Mouse (Mus musculus) frontal cortex, adult (tissue): ENCODE results near the gene Gpr146.

ENCODE experiments used
- ATAC-seq: cut with Nextera tagmentation; 2 replicates; pipeline ENCODE4 v1.9.2; 2017; ENCODE audit warnings: mild to moderate bottlenecking, moderate library complexity, mixed read lengths; ENCODE audit not compliant: low TSS enrichment

Gene Gpr146

DNA sequence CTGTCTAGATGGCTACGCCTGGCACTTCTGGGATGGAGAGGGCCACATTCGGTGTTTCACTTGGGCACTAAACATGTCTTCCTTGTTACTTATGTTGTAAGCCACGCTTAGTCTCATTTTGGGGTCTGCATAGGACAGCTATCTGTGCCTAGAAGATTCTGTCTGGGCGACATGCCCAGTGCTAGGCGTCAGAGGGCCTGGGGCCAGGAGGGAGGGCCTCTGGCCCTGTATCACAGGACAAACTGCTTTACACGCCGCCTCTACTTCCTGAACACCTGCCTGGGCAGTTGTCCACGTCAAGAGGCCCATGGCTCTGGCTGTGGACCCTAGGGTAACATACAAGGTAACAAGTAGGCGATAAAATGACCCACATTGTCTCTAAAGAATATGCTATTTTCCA is 50.5 kb downstream of the Gpr146 start:
- no peak for ATAC-seq

DNA sequence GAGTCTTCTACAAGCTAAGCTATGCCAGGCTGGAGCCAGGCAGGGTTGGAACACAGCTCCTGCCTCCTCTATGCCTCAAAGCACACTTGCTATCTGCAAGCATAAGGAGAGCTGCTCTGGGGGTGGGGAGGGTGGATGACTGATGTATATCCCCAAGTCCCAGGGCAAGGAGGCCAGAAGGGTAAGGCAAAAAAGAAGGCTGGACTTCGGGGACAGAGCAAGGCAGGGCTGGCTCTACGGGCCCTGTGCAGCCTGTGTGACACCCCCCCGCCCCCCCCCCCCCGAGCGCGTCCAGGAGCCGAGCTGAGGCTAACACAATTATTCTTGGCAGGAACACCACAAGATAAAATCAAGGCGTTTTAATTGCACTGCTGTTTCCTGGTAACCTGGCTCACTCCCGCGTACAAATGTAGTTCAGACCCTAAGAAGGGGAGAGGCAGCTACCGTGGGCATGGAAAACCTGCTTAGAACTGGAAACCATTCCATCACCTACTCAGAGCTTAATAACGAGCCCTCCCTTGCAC is 52.4 kb downstream of the Gpr146 start:
- peak; percentile 58 for ATAC-seq

DNA sequence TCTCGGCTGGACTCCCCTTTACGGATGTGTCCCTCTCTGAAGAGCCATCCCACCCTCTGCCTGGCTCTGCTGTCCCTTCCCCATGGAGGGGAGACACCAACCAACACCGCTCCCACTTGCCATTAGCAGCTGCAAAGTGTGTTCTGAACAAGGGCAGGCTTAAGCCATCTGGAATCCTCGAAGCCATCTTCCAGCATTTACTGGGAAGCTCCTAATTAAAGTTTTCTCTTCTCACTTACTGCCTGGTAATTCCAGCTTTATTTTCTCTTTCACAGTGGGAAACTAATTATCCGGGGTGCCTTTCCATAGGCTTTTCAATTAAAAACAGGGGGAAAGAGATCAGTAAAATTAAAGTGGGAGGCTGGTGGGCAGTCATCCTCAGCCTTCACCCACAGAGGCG is 54.8 kb downstream of the Gpr146 start:
- ATAC-seq = no peak

DNA sequence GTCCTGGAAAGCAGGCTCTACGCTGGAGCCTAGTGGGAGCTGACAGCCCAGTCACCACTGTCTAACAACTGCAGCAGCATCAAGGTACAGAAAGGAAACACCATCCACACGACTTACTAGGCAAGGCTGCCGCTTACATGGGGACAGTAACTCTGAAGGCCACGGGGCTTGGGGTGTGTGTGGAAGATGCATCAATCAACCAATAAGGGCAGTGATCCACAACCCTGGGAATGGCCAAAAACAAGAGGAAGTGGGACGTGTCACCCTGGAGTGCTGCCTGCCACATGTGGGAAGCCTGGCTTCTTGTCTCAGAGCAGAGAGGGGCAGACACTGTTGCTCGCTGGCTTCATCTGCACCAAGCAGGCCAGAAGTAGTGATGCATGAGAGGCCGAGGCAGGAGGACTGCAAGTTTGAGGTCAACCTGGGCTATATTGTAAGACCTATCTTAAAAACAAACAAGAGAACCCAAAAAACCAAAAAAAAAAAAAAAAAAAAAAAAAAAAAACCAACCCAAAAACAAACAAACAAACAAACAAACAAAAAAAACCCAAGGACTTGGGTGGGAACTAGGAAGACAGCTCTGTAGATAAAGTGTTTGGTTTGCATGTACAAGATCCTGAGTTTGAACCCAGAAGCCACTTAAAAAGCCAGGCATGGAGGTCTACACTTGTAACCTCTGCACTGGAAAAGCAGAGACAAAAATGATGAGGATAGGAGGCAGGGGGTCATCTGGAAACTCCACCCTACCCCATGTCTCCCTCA is 55.4 kb downstream of the Gpr146 start:
- ATAC-seq = no peak

DNA sequence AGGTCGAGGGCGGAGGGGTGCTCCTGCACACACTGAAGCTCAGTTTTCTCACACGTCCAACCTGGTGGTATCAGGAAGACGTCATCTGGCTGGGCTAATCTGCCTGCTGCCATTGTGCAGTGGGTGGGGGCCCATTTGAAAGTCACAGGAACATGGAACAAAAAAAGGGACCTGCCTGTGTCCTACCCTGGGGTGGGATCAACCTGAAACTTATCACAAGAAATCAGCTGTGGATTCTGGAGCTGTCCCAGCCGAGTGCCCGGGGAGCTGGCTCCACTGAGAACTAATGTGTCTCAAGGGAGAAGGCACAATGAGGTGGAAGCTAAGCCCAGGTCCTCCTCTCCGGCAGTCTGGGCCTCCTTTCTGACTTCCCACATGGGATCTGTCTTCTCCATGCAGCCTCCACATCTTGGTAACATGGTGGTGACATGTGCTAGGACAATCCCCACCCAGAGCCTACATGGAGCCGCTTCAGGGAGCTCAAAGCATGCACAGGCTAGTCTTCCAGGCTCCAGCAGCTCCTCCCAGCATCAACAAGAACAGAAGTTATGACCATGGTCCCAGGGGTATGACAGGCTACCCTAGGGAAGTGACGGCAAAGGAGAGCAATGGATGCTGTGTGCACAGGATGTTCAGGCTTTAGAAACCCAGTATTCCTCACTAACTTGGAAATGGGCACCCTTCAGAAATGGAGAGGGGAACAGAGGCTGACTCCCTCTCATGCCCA is 56.5 kb downstream of the Gpr146 start:
- ATAC-seq = no peak

DNA sequence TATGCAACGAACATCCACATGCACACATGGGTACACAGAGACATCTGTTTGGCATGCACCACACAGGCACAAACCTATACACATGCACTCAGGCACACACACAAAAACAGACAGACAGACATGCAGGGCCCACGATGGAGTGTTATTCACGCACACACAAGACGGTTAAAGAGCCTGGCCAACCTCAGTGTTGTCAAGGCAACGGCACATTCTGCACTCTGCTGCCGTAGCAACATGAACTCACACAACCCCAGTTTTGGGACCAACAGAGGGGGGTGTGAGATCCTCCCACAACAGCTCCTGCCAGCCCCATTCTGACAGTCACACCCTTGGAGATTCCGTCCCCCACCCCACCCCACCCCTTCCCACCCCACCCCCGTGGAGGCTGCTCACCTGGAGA is 57.4 kb downstream of the Gpr146 start:
- ATAC-seq = peak; percentile 60

DNA sequence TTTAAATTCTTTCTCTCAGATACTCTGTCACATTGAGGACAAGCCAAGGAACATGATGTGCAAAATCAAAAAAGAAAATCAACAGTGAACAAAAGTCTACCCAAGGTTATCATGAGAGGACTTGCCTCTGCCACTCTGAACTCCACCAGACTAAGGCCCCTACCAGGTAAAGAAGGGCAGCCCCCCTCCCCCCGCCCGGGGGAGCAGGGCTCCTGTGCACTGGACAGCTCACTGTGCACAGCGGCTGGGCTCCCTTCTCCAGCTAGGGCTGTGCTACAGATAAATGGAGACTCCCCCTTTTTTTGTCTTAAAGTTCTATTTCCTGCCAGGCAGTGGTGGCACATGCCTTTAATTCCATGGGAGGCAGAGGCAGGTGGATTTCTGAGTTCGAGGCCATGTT is 60.3 kb downstream of the Gpr146 start:
- ATAC-seq = no peak

DNA sequence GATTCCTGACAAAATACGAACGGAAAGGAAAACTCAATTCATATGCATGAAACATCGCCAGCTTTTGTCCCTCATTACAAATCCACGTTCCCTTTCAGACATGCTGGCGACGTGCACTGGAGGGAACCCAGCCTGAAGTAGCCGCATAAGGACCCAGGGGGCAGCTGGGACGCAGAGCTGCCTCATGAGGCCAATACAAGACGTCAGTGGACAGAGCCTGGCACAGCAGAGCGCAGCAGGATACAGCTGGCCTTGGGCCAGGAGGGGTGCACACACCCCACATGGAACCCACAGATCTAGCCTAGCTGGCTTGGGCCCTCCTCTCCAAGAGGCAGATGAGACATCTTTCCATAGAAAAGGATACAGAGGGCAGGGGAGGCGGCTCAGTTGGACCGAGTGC is 60.9 kb downstream of the Gpr146 start:
- ATAC-seq = no peak

DNA sequence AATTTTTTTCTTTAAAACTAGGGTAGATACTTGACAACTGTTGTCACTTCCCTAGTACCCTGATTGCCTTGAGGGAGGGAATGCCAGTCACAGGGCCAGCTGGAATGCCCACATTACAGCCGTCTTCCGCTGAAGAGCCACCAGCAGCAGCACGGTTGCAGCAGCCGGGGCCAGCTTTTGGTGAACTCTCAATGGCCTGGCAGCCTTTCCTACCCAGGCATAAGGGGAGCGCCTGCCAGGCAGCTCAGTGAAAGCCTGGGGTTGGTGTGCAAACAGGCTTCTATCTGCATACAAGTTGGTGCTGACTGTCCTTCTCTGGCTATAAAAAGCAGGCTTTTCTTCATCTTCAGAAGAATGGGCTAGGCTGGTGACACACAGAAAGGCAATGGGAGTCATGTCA is 63.0 kb downstream of the Gpr146 start:
- peak; percentile 48 for ATAC-seq

DNA sequence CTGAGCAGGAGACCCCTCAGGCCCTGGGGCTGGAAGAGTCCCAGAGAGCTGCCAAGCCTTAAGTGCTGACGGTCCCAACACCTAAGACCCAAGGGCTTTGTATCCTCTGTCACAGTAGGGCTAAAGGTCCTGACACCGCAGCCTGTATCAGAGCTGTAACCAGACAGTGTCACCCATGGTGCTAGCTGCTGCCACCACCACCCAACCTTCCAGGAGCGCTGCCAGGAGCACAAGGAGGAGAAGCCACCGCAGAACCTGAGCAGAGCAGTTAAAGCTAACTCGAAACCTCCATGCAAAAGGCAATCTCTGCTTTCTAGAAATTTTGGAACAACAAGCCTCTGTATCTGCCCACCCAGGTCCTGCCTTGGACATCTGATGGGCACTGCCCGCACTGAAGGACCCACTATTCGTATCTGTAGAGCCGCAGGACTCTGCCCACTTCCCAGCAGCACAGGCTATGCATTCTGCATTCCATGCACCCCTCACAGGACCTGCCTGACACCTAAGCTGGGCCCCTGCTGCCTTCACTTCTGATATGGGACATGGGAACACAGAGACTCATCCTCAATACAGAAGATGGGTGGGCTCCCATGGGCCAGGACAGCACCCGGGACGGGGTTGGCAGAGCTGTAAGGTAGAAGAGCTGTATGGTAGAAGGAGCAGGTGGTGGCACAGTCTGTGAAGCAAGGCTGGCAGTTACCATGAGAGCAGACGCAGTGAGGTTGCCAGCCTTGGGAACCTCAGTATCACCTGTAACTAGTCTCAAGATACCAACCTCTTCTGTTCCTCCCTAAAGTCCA is 63.6 kb downstream of the Gpr146 start:
- no peak; the same call in 1 of the 2 replicates for ATAC-seq

DNA sequence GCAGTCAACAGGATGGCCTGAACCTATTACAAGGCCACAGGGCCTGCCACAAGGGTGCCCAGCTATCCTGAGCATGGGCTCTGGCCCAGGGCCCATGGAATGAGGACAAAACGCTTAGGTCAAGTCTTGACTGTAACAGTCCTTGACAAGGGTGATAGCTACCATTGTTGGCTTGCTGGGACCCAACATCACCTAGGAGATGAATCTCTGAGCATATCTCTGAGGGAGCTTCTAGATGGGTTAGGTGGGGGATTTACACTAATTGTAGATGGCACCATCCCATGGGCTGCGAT is 64.2 kb downstream of the Gpr146 start:
- no peak for ATAC-seq

DNA sequence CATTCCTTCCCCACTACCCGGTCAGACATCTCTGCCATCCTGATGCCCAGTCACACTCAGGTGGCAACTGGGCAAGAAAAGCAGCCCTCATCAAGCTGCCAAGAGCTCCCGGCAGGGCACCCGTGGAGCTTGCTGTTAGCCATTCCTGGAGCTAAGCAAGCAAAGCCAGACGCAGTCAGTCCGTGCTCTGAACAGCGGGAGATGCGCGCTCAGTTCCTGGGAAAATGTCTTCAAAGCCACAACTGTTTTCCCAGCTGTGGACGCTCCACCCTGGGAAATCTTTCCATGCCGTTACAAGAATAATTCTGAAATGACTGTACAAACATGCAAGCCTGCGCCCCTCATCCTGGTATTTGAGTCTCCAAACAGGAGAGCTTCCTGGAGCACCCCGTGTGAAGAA is 64.9 kb downstream of the Gpr146 start:
- ATAC-seq = no peak

DNA sequence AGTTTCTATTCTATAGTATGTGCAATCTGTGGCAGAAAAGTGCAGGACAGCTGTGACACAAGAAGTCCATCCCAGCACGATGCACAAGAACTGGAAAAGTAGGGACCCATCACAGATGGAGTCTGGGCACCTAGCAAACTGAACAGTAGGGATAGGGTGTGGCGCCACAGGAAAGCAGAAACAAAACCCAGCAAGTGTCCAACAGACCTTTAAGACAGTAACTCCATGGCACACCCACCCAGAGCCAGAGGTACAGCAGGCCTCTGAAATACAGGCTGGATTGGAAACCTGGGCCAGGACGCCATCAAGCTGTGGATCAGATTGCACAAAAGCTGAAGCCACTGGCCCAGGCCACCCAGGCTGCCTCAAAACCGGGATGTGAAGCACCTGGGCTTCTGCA is 65.5 kb downstream of the Gpr146 start:
- ATAC-seq = no peak

DNA sequence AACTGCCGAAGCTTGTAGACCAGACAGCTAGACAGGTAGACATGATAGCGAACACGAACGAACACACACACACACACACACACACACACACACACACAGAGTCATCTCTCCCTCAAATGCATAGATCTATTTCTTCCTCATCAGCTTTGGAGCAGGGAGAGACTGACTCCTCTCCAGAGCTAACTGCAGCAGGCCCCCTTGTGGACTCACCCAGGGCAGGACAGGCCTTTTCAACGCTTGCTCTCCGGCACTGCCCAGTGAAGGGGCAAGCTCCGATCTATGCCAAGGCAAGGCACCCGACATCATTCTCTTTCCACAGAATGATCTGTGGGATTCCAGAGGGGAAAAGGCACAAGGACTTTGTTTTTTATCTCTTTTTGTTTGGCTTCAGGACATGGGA is 67.8 kb downstream of the Gpr146 start:
- ATAC-seq = no peak
